Mouse (Mus musculus) neural tube, embryonic 11.5 days (tissue): Measurements from ENCODE around the gene Abcb11. TPM values are rescaled to one million over a fixed set of nuclear protein-coding genes. Genes with fewer than 3 reads are reported as not detected.

Experiments used
- ATAC-seq: fragments of 200-750 bp; cut with Nextera tagmentation; 2 replicates; pipeline ENCODE4 v1.8.0; 2017; ENCODE audit warnings: moderate number of reproducible peaks, mild to moderate bottlenecking, moderate TSS enrichment, moderate library complexity; ENCODE audit not compliant: insufficient read depth, low FRiP score, low TSS enrichment
- DNase-seq: peaks from one replicate; pipeline ENCODE4 v3.0.0-alpha.2; 2015; ENCODE audit warnings: low spot score
- H3K27ac ChIP-seq: fragments of 300-500 bp; sonication (generic); 2 replicates; pipeline ENCODE4 v1.5.1; 2014; ENCODE audit warnings: low read depth, mild to moderate bottlenecking, low read length
- H3K27me3 ChIP-seq: fragments of 300-500 bp; sonication (generic); 2 replicates; pipeline ENCODE4 v1.6.1; 2014; ENCODE audit warnings: mild to moderate bottlenecking, low read length, mixed read lengths; ENCODE audit not compliant: control insufficient read depth, insufficient read depth
- H3K36me3 ChIP-seq: fragments of 300-500 bp; sonication (generic); 2 replicates; pipeline ENCODE4 v1.6.1; 2014; ENCODE audit warnings: mild to moderate bottlenecking, low read length, moderate library complexity, mixed read lengths; ENCODE audit not compliant: control insufficient read depth, insufficient read depth
- H3K4me1 ChIP-seq: fragments of 300-500 bp; sonication (generic); 2 replicates; pipeline ENCODE4 v1.6.1; 2014; ENCODE audit warnings: low read length, mixed read lengths; ENCODE audit not compliant: control insufficient read depth, insufficient read depth
- H3K4me2 ChIP-seq: fragments of 300-500 bp; sonication (generic); 2 replicates; pipeline ENCODE4 v1.6.1; 2014; ENCODE audit warnings: low read depth, mild to moderate bottlenecking, moderate library complexity
- H3K4me3 ChIP-seq: fragments of 300-500 bp; sonication (generic); 2 replicates; pipeline ENCODE4 v1.5.1; 2014; ENCODE audit warnings: low read depth, low read length
- H3K9ac ChIP-seq: fragments of 300-500 bp; sonication (generic); 2 replicates; pipeline ENCODE4 v1.6.1; 2014; ENCODE audit warnings: mild to moderate bottlenecking, low read length
- H3K9me3 ChIP-seq: fragments of 300-500 bp; sonication (generic); 2 replicates; pipeline ENCODE4 v1.6.1; 2016; ENCODE audit warnings: low read length; ENCODE audit not compliant: control insufficient read depth
- WGBS: fragments of 180-500 bp; shearing (Covaris S2); extraction: QIAGEN DNeasy Blood & Tissue Kit; methylation state at CpG from one replicate; pipeline ENCODE4 v1.1.7; 2014; 5-methylcytosine and 5-hydroxymethylcytosine counted together
- polyA plus RNA-seq: library from polyadenylated mRNA; unstranded; fragments of >200 nt; fragmentation: Nextera tagmentation; extraction: Ambion mirVana; gene quantifications from 2 replicates; pipeline ENCODE4 v1.2.1, GENCODE M21; 2014

Abcb11 gene
- polyA plus RNA-seq, 1 experiment from 2014 or later: not detected

DNA sequence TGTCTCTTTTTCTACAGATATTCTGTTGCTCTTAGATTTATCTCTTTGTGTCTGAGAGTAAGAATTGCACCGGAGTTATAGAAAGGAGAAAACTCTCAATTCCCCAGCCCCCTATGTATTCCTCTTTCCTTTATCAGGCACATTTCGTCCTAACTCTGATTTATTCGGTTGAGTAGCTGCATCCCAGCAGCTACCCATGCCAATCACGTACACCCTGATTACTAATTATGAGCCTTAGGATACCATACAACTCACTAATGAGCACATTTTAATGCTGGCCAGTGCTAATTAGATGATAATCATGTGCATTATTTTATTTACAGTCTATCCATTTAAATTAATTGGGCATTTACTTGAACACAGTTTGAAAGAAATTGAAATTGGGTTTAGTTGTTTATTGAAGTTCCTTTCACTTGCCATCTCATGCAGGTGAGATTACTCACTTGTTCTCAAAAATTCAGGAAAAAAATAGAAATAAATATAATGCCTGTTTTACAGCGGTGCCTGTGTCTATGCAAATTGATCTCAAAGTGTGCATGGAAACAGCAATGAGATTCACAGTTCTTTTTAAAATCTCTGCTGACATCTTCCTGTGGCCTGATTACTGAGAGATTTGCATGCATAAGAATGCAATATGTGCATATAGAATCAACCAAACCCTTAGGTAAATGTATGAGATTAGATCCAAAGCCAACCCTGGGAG, 107.3 kb downstream of the Abcb11 start:
- Histone ChIP-seq H3K36me3 (no peaks in the 10 kb centered on the region), H3K4me3 (no peak overlapping the region), H3K4me2 (no peak overlapping the region), H3K9me3 (no peaks in the 10 kb centered on the region), H3K4me1 (no peaks in the 10 kb centered on the region), H3K9ac (no peak overlapping the region), H3K27me3 (no peaks in the 10 kb centered on the region), H3K27ac (no peak overlapping the region)
- no peak for DNase-seq
- 87% methylated on average over 5 of the region's 5 CpGs for WGBS
- ATAC-seq: no peak

- DNase-seq: no peak
- ATAC-seq: no peak
- no peak overlapping the region for H3K9ac ChIP-seq
- H3K27ac ChIP-seq: no peak overlapping the region
- no peak overlapping the region for H3K4me2 ChIP-seq
- no peaks in the 10 kb centered on the region for H3K4me1 ChIP-seq
- no peaks in the 10 kb centered on the region for H3K36me3 ChIP-seq
- H3K27me3 ChIP-seq: no peaks in the 10 kb centered on the region
- H3K9me3 ChIP-seq: no peaks in the 10 kb centered on the region
- H3K4me3 ChIP-seq: no peak overlapping the region
Observed at GRCm38 (mm10) chr2:69232101-69232500, 110.3 kb downstream of the Abcb11 start.

DNA sequence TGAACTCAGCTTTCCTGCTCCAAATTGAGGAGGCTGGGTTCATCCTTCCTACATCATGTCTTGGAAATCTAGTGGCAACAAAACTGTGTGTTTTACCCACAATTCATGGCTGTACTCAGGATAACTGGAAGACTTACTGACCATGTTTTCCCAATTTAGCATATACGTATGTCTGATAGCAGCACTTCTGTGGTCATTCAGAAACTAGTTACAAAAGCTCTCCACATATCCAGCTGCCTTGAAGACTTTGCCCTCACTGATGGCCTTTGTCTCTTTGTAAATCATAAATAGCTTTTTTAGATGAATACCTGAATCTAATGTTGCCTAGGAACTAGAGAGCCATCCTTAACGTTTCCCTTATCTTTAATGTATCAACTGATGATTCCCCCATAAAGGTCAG, 112.3 kb downstream of the Abcb11 start:
- no peak for DNase-seq

DNA sequence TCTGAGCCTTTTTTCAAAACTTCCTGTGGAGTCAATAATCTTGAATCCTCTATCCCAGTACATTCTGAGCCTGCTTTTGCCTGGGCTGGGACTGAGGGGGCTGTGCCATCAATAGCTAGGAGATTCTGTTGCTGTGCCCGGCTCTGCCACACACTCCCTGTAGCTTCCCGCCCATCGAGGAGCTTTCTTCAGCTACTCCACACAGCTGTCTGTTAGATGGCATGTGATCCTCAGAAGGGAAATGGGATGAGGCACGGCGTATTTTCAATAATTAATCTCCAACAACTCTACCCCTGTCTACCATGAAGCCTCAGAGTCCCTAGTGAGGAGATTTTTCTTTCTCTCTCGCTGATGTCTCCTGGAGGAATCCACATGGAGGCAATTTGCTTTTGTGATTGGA, 113.8 kb downstream of the Abcb11 start:
- Histone ChIP-seq H3K4me3 (no peak overlapping the region), H3K4me1 (no peaks in the 10 kb centered on the region), H3K9me3 (no peaks in the 10 kb centered on the region), H3K4me2 (no peak overlapping the region), H3K9ac (no peak overlapping the region), H3K36me3 (no peaks in the 10 kb centered on the region), H3K27me3 (no peaks in the 10 kb centered on the region), H3K27ac (no peak overlapping the region)
- no peak for ATAC-seq
- no peak for DNase-seq
- 73% methylated on average over 6 of the region's 6 CpGs for WGBS

More for the DNA sequence above, 112.3 kb downstream of the Abcb11 start:
- ATAC-seq: no peak
- Histone ChIP-seq H3K9ac (no peak overlapping the region), H3K4me3 (no peak overlapping the region), H3K4me1 (no peaks in the 10 kb centered on the region), H3K4me2 (no peak overlapping the region), H3K27me3 (no peaks in the 10 kb centered on the region), H3K36me3 (no peaks in the 10 kb centered on the region), H3K27ac (no peak overlapping the region), H3K9me3 (no peaks in the 10 kb centered on the region)
- WGBS: 93% methylated on average over 2 of the region's 2 CpGs

GRCm38 (mm10) chr2:69226876-69227275, 115.5 kb downstream of the Abcb11 start:
- WGBS: 91% methylated on average over 9 of the region's 9 CpGs

GRCm38 (mm10) chr2:69224724-69225123, 117.7 kb downstream of the Abcb11 start:
- ATAC-seq (no peak), DNase-seq (no peak)
- Histone ChIP-seq H3K36me3 (no peaks in the 10 kb centered on the region), H3K27ac (no peak overlapping the region), H3K4me3 (no peak overlapping the region), H3K9ac (no peak overlapping the region), H3K9me3 (no peaks in the 10 kb centered on the region), H3K27me3 (no peaks in the 10 kb centered on the region), H3K4me1 (no peaks in the 10 kb centered on the region), H3K4me2 (no peak overlapping the region)
- WGBS: 77% methylated on average over 2 of the region's 2 CpGs

More at GRCm38 (mm10) chr2:69226876-69227275, 115.5 kb downstream of the Abcb11 start:
- no peaks in the 10 kb centered on the region for H3K9me3 ChIP-seq
- DNase-seq (no peak), ATAC-seq (no peak)
- H3K27me3 ChIP-seq: no peaks in the 10 kb centered on the region
- H3K4me3 ChIP-seq: no peak overlapping the region
- no peak overlapping the region for H3K27ac ChIP-seq
- no peak overlapping the region for H3K4me2 ChIP-seq
- no peaks in the 10 kb centered on the region for H3K4me1 ChIP-seq
- H3K36me3 ChIP-seq: no peaks in the 10 kb centered on the region
- H3K9ac ChIP-seq: no peak overlapping the region

DNA sequence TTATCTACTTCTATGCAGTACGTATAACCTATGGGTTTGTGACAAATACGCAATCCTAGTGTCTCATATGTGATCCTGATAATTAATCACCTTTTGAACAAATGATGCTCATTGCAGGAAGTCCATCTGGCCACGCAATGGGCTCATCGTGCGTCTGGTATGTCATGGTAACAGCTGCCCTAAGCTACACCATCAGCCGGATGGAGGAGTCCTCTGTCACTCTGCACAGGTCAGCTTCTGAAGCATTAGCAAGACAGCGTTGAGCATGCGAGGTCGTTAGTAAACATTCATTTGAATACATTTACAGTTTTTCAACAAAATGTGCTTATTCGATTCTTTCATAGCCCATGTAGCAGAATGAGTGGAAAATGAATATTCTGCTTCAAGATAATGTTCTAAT, 119.6 kb downstream of the Abcb11 start:
- ATAC-seq (no peak), DNase-seq (no peak)
- Histone ChIP-seq H3K4me3 (no peak overlapping the region), H3K36me3 (no peaks in the 10 kb centered on the region), H3K27me3 (no peaks in the 10 kb centered on the region), H3K4me2 (no peak overlapping the region), H3K9ac (no peak overlapping the region), H3K27ac (no peak overlapping the region), H3K9me3 (no peaks in the 10 kb centered on the region), H3K4me1 (no peaks in the 10 kb centered on the region)
- 81% methylated on average over 10 of the region's 10 CpGs for WGBS

GRCm38 (mm10) chr2:69221868-69222416, 120.5 kb downstream of the Abcb11 start:
- 47% methylated on average over 5 of the region's 5 CpGs for WGBS
- H3K4me3 ChIP-seq: no peak overlapping the region
- H3K36me3 ChIP-seq: no peaks in the 10 kb centered on the region
- no peaks in the 10 kb centered on the region for H3K27me3 ChIP-seq
- no peak for DNase-seq
- H3K27ac ChIP-seq: no peak overlapping the region
- H3K9me3 ChIP-seq: no peaks in the 10 kb centered on the region
- H3K9ac ChIP-seq: no peak overlapping the region
- ATAC-seq: no peak
- no peaks in the 10 kb centered on the region for H3K4me1 ChIP-seq
- H3K4me2 ChIP-seq: no peak overlapping the region

- Histone ChIP-seq H3K9ac (no peak overlapping the region), H3K9me3 (no peaks in the 10 kb centered on the region), H3K27ac (no peak overlapping the region), H3K27me3 (no peaks in the 10 kb centered on the region), H3K36me3 (no peaks in the 10 kb centered on the region), H3K4me1 (no peaks in the 10 kb centered on the region), H3K4me2 (no peak overlapping the region), H3K4me3 (no peak overlapping the region)
- DNase-seq: no peak
- 82% methylated on average over 7 of the region's 7 CpGs for WGBS
- ATAC-seq: no peak
Observed at GRCm38 (mm10) chr2:69215242-69215641, 127.2 kb downstream of the Abcb11 start.
